Mouse (Mus musculus): ENCODE data around the gene Arhgap18. TPM values are rescaled to one million over a fixed set of nuclear protein-coding genes. Genes with fewer than 3 reads are reported as not detected.

Gene Arhgap18
- polyA plus RNA-seq, 1 experiment from 2014 or later, result 15.2 TPM

- H3K9me3 ChIP-seq (replicated peaks), result no peaks in the 10 kb centered on the region
- no peak overlapping the region for H3K4me3 ChIP-seq
- H3K4me1 ChIP-seq, result no peaks in the 10 kb centered on the region
- 75% methylated on average over 1 of the region's 1 CpGs for WGBS
- no peaks in the 10 kb centered on the region for H3K36me3 ChIP-seq
- H3K27me3 ChIP-seq, result no peaks in the 10 kb centered on the region
- no peak overlapping the region for H3K4me2 ChIP-seq (replicated peaks)
- no peak overlapping the region for H3K9ac ChIP-seq
- no peak for ATAC-seq (ENCODE audit: low FRiP score)
- no peak overlapping the region for H3K27ac ChIP-seq
Measured at GRCm38 (mm10) chr10:26939549-26939948, 186.3 kb downstream of the Arhgap18 start.

DNA sequence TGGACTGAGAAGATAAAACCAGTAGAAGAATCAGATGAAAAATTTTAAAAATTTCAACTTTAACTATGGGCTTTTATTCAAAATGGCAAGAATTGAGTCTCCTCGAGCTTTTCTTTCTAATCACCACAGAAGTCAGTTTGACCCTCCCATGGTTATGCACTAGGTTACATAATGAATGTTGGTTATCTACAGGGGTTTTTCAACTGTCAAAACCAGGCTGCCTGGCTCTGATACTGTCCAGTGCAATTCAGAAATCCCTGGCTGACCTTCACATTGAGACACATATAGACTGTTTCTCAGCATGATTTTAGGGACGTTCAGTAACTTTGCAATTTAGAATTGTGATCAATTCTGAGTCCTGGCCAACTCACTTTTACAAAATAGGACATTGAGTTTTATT lies 195.1 kb downstream of the Arhgap18 start:
- Histone ChIP-seq H3K27me3 (no peaks in the 10 kb centered on the region), H3K4me2 (replicated peaks) (no peak overlapping the region), H3K36me3 (no peaks in the 10 kb centered on the region), H3K4me3 (no peak overlapping the region), H3K27ac (no peak overlapping the region), H3K9me3 (replicated peaks) (no peaks in the 10 kb centered on the region), H3K9ac (no peak overlapping the region), H3K4me1 (no peaks in the 10 kb centered on the region)
- ATAC-seq (ENCODE audit: low FRiP score), result no peak
- WGBS, result 86% methylated on average over 2 of the region's 2 CpGs

DNA sequence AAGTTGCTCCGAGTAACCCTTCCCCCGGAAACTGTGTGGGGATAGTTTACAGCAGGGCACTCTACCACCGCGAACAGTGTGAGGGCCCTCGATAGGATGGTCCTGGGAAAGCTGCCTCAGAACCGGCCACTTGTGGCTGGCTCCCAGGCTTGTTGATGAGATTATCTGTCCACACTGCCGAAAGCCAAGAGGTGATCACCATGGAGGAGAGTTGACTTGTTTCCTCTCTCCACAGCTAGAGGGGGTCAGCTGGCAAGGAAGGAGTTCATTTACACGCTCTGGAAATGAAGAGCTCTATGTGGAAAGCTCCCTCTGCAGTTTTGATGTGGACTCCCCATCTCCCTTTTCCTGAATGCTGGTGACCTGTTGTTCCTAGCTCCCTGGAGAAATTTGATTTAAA lies 196.4 kb downstream of the Arhgap18 start:
- WGBS, result 75% methylated on average over 8 of the region's 8 CpGs
- Histone ChIP-seq H3K9ac (no peak overlapping the region), H3K36me3 (no peaks in the 10 kb centered on the region), H3K27ac (no peak overlapping the region), H3K9me3 (replicated peaks) (no peaks in the 10 kb centered on the region), H3K27me3 (no peaks in the 10 kb centered on the region), H3K4me2 (replicated peaks) (no peak overlapping the region), H3K4me3 (no peak overlapping the region), H3K4me1 (no peaks in the 10 kb centered on the region)
- no peak for ATAC-seq (ENCODE audit: low FRiP score)

- Histone ChIP-seq H3K27me3 (no peaks in the 10 kb centered on the region), H3K4me1 (no peaks in the 10 kb centered on the region), H3K36me3 (no peaks in the 10 kb centered on the region), H3K9ac (no peak overlapping the region), H3K9me3 (replicated peaks) (no peaks in the 10 kb centered on the region), H3K27ac (no peak overlapping the region), H3K4me2 (replicated peaks) (no peak overlapping the region), H3K4me3 (no peak overlapping the region)
- 86% methylated on average over 7 of the region's 7 CpGs for WGBS
- ATAC-seq (ENCODE audit: low FRiP score), result no peak
Measured at GRCm38 (mm10) chr10:26950448-26950847, 197.2 kb downstream of the Arhgap18 start.

GRCm38 (mm10) chr10:26958513-26958912 lies 205.3 kb downstream of the Arhgap18 start:
- no peaks in the 10 kb centered on the region for H3K27me3 ChIP-seq
- H3K36me3 ChIP-seq, result no peaks in the 10 kb centered on the region
- H3K9ac ChIP-seq, result no peak overlapping the region
- ATAC-seq (ENCODE audit: low FRiP score), result no peak
- H3K9me3 ChIP-seq (replicated peaks), result no peaks in the 10 kb centered on the region
- H3K4me2 ChIP-seq (replicated peaks), result no peak overlapping the region
- H3K4me3 ChIP-seq, result no peak overlapping the region
- H3K27ac ChIP-seq, result no peak overlapping the region
- WGBS, result 86% methylated on average over 3 of the region's 3 CpGs
- H3K4me1 ChIP-seq, result no peaks in the 10 kb centered on the region
